Mouse (Mus musculus): ENCODE data around the gene Rnf224.

GRCm38 (mm10) chr2:25207593-25207992 is 29.0 kb downstream of the Rnf224 start:
- TF ChIP-seq CTCF (IDR thresholded peaks at IDR 0.05; ENCODE audit: low read depth) = no peak
- TF ChIP-seq EP300 (IDR thresholded peaks at IDR 0.05; ENCODE audit: low read depth) = no peak

Data from heart, postnatal 0 days (tissue).